Mouse (Mus musculus) heart, adult 9 months (tissue): ENCODE measurements around the gene Pex26.

ENCODE experiments used
- DNase-seq, 2 experiments: peaks; one replicate each; pipeline ENCODE4 v3.0.0; 2022; ENCODE audit warnings: low spot score in 2 of 2

Gene Pex26

DNA sequence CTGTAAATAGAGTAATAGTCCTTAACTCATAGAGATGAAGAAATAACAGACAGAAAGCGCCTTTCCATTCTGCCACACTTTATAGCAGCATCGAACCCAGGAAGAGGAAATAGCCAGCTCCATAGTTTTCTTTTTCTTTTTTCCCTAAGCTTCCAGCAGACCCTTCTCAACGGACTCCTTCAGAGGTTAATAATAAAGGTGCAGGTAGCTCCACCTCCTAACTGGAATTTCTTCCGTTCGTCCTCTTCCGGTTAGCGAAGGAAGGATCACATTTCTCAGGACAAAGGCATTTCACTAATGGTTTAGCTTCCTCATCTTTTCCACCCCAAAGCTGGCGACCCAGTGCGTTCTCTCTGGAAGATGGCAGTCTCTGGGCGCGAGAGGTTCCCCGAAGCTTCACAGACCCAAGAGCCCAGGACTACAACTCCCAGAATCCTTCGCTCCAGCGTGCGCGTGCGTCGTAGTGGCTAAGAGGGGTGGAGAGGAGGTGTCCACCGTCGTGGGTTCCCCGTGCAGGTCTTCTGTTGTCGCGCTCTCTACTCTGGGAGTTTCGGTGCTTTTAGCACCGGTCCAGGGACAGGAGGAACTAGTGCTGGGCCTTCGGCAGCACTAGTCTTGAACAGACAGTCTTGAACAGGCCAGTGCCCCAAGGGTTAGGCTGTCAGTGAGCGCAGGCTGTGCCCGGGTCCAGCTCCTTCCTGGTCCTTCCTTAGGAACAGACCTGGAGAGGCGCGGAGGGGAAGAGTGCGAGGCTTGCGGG is at the start of gene Pex26:
TSS of gene Pex26 (plus strand) at position 254 of the 760 bp plus-strand sequence.
- DNase-seq = peak; percentile 93

- no peak for DNase-seq
Measured at GRCm38 (mm10) chr6:121134249-121134648, 49.2 kb upstream of the Pex26 start.

DNA sequence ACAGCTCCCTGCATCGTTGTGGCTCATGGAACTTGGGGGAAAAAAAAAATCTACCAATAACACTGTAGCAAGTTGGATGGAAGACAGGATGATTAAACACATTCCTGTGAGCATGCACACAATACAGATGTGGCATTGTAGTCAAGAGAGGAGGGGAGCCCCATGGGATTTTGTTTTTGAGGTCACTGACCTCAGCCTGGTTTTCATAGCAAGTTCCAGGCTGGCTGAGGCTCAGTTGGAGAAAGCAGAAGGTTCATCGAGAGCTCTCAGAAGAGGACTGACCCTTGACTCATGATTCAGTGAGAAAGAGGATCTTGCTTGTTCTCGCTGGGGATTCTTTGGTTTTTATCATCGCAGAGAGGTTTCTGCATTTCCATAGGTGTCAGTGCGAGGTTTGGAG is 48.6 kb upstream of the Pex26 start:
- no peak for DNase-seq

- no peak for DNase-seq
Measured at GRCm38 (mm10) chr6:121137222-121137621, 46.2 kb upstream of the Pex26 start.

- no peak for DNase-seq
Measured at GRCm38 (mm10) chr6:121138338-121139040, 45.0 kb upstream of the Pex26 start.

DNA sequence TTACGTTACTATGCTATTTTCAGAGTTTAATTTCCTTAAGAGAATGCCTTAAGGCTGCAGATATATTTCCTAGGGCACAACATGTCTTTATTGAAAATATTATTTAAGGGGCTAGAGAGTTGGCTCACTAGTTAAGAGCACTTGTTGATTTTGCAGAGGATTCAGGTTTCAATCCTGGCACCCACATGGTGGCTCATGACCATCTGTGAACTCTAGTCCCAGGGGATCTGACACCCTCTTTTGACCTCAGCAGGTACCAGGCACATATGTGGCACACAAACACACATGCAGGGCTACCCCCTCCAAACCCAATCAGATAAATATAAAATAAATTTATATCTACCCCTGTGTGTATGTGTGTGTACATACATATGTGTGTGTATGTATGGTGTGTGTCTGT is 44.2 kb upstream of the Pex26 start:
- DNase-seq = no peak

- no peak for DNase-seq
Measured at GRCm38 (mm10) chr6:121142298-121142697, 41.2 kb upstream of the Pex26 start.

DNA sequence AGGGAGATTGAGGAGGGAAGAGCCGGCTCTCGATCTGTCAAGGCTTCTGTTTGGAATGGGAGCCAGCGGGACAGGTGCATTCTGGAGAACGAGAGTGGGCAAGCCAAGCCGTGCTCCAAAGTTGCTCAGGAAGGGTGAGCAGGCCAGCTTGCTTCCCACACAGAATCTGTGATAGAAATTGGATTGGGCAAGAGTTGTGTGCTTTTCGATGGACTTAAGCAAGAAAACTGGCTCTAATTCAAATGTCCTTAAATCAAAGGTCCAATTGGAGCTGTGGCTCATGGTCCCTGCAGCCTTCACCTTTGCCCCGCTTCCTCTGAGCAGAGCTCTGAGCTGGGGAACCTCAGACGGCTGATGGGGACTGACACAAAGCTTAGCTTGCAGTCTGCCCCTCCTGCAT is 40.0 kb upstream of the Pex26 start:
- peak; percentile 30 to 49 for DNase-seq

DNA sequence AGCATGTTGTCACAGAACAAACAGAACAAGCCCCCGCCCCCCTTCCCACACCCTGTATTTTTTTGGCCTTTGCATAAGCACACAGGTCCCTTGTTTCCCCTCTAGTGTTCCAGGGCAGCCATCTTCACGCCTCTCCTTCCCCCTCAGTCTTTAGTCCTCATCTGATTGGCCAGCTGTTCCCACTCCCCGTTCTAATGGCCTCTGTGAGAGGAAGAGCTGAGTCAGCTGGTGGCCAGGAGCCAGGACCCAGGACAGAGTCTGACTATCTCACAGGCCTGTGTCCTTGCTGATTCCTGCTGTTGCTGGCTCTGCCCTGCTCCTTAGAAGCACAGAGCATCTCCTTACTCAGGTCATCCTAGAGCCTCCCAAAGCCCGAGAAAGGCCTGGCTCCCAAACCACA is 39.4 kb upstream of the Pex26 start:
- DNase-seq = peak; percentile 53 to 60

DNA sequence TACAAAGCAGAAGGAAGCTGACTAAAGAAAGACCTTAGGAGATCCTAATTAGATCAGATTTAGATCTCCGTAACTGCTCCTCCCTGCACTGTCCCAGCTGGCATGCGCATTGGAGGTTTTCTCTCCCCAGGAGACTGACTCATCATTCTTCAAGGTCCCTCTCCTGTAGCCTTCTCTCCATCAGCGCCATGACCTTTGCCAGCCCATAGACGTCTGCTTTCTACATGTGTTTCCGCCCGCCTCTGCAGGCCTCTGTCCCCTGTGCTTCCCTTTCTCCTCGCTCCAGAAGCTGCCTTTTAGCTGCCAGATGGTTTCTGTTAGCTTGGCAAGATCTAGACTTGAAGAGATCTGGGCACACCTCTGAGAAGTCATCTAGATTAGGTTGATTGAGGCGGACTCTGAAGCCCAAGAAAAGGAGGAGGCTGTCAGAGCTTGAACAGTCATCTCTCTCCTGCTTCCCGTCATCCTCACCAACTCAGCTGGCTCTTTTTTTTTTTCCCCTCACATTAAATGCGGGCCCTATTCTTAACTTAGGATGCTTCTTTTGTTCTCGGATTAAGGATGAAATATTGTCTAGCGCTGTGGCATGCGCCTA is 38.4 kb upstream of the Pex26 start:
- DNase-seq = no peak

DNA sequence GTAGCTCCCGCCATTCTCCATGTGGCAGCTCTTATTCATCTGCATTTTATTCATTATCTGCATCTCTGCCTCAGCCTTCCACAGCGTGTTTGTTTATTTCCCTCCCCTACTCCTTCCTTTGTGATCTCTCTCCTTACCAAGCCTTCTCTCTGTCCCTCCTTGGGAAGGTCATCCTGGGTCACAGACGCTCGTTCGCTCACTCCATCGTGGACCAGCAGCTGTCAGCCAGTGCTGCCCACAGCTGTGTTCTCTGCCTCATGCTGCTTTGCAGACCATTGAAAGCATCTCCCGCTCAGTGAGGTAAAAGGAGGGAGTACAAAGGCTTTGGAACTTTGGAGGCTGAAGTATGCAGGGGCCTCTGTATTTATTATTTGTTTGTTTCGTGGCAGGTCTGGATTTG is 37.6 kb upstream of the Pex26 start:
- DNase-seq = no peak

DNA sequence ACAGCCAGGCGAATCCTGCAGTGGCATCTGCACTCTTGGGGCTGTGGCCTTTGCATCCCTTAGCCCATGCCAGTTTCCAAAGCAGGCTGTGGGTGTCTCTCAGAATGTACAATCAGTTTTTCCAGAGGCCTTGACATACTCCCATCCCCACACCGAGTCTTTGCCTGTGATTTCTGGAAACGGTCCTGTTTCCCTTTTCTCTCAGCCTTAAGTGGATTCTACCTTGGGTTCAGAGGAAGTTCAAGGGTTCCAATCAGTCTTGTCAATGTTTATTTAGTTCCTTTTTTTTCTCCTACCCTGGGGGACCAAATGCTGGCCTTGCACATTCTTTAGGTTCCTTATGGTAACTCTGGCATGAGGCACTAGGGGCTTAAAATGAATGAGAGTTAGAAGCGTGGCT is 36.7 kb upstream of the Pex26 start:
- DNase-seq = peak in 1 of 2 experiments; percentile 44

GRCm38 (mm10) chr6:121148360-121148759 is 35.1 kb upstream of the Pex26 start:
- no peak for DNase-seq

DNA sequence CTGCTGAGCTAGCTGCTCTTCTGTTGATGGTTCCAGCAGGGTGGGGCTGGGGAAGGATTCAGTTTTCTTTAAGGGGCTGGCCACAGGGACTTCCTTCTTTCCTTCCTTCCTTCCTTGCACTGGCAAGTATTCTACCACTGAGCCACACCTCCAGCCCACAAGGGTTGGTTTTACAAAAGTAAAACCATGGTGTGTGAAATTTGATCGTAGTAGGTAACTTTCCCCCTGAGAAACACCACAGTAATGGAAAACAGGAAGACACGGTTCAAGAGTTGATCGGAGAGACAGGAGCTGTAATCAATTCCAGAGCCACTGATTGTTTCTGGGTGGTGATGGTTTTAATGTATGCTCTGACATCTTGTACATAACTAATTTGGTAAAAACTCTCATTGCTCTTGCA is 34.0 kb upstream of the Pex26 start:
- no peak for DNase-seq

DNA sequence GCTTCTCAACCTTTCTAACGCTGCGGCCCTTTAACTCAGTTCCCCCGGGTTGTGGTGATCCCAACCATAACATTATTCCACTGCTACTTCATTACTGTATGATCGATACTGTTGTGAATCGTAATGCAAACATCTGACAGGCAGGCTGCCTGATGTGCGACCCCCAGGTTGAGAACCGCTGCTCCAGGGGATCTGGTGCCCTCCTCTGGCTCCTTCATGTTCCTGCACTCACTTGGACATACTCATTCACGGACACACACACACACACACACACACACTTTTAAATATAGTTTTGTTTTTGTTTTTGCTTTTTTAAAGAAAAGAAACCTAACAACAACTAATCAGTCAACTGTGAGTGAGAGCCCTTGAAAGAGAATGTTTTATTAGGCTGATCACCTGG is 33.3 kb upstream of the Pex26 start:
- no peak for DNase-seq

GRCm38 (mm10) chr6:121151732-121152131 is 31.7 kb upstream of the Pex26 start:
- peak; percentile 61 to 81 for DNase-seq

DNA sequence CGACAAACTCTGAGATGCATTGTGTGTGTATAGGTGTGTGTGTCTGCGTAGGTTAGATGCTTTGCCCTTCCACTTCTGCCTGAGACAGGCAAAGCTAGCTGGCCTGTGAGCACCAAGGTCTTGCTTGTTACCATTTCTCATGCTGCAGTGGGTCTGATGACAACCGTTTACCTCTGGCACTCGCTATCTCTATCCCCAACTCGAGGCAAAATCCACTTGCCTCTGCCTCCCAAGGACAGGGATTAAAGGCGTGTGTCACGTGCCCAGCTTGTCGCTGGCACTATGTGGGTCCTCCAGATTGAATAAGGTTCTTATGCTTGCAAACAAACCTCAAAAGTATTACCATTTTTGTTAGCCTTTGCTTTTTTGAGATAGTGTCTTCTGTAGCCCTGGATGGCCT is 30.3 kb upstream of the Pex26 start:
- no peak for DNase-seq

DNA sequence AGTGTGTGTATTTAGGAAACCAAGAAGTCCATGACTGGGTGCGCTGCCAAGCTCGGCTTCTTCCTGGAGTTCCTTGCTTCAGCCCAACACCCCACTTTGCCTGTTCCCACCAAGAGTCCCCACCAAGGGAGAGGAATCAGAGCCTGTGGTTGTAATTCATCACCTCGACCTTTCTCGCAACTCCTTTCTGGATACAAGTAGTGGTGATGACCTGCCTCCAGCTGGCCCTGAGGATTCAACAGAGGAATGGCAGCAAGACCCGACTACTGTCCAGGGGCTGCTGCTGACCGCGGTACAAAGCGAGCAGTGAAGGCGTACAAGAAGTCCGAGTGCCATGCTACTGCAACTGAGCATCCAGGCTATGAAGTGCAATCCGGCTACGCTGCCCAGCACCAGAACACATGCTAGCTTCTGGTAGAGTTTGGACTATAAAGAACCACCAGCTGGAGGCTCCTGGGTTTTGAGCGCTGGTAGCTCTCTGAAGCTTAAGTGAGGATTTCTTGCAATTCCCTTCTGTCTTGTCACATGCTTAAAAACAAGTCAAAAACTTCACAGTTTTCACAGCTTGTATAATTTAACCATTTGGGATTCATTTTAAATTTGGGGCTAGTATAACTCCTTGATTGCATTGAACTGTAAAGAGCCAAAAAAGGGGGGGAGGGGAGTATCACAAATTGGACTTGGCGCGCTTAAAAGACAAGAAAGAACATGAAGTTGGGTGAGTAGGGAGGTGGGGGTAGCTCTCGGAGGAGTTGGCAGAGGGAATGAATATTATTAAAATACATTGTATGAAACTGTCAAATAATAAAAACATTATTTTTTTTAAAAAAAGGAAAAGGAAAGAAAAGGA is 28.8 kb upstream of the Pex26 start:
- no peak for DNase-seq

- no peak for DNase-seq
Measured at GRCm38 (mm10) chr6:121156030-121156429, 27.4 kb upstream of the Pex26 start.

DNA sequence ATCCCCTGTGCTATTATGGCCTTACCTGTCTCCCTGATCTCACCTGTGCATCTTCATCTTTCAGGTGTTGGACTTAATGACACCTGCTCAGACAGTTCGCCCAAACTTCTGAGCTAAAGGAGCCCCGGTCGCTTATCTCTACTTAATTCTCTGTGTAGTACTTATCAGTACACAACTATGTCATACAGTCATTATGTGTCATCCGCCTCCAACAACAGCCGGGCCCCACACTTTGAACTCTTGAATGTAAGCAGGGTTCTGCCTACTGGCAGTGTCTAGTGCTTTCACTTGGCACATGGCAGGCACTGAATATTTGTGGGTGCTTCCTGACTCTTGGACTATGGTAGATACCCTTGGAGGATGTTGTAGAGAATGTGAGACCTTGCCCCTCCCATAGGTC is 23.9 kb upstream of the Pex26 start:
- no peak for DNase-seq

DNA sequence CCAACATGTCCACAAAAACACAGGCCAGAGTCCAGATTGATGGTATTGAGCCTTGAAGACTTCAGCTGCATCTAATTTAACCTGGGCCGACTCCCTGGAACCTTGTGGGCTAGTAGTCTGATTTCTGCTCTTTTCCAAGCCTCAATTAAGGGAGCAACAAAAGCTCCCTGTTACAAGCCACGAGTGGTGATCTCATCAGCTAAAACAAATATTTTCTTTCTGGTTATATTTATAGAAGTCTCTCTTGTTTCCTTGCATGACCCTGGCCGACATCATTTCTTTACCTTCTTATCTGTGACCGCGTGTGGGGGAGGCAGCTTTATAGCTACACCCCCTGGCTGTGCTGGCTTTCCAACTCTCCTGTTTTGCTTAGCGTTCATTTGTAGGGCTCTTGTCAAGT is 23.3 kb upstream of the Pex26 start:
- no peak for DNase-seq

GRCm38 (mm10) chr6:121162616-121163015 is 20.9 kb upstream of the Pex26 start:
- DNase-seq = no peak
